Mouse (Mus musculus) thymus, adult 2 months (tissue): ENCODE data around the gene Ptpn3.

ENCODE experiments used
- CTCF ChIP-seq: fragments of 200-500 bp; IDR thresholded peaks from 2 replicates; pipeline ENCODE4 v1.5.1; 2012; ENCODE audit warnings: mild to moderate bottlenecking, control low read depth, low read length, moderate library complexity, borderline replicate concordance; ENCODE audit not compliant: control insufficient read depth, poor library complexity, insufficient read depth; ENCODE audit errors: extremely low read depth
- POLR2A ChIP-seq: fragments of 200-500 bp; IDR thresholded peaks from 2 replicates; pipeline ENCODE4 v1.6.1; 2012; ENCODE audit warnings: mild to moderate bottlenecking, low read length, control low read depth, moderate library complexity; ENCODE audit not compliant: control insufficient read depth, poor library complexity, insufficient read depth; ENCODE audit errors: extremely low read depth

GRCm38 (mm10) chr4:57350541-57350940 lies 48.9 kb upstream of the Ptpn3 start:
- TF ChIP-seq CTCF (no peak), POLR2A (no peak)
